Mouse (Mus musculus): ENCODE results near the gene Asap2. TPM values are rescaled to one million over a fixed set of nuclear protein-coding genes. Genes with fewer than 3 reads are reported as not detected.

Asap2 gene
- polyA plus RNA-seq, 1 experiment from 2014 or later: 18.9 TPM

- Histone ChIP-seq H3K9ac (ENCODE audit: low read length) (no peak overlapping the region), H3K4me1 (replicated peaks; ENCODE audit: control insufficient read depth, insufficient read depth, low read length) (no peaks in the 10 kb centered on the region), H3K9me3 (ENCODE audit: control insufficient read depth, low read length) (no peaks in the 10 kb centered on the region), H3K36me3 (ENCODE audit: control insufficient read depth, insufficient read depth, low read length) (no peaks in the 10 kb centered on the region), H3K27ac (ENCODE audit: low read depth, low read length) (no peak overlapping the region), H3K4me2 (ENCODE audit: low read depth, low read length, severe bottlenecking) (no peak overlapping the region), H3K27me3 (ENCODE audit: control insufficient read depth, insufficient read depth, low read length) (no peaks in the 10 kb centered on the region), H3K4me3 (ENCODE audit: low read depth, low read length) (no peak overlapping the region)
- WGBS: 90% methylated on average over 4 of the region's 4 CpGs
- ATAC-seq (replicated peaks; ENCODE audit: low FRiP score) (no peak), DNase-seq (ENCODE audit: low spot score) (no peak)
Observed at GRCm38 (mm10) chr12:21182786-21183185, 192.5 kb downstream of the Asap2 start.

- H3K36me3 ChIP-seq (ENCODE audit: control insufficient read depth, insufficient read depth, low read length): no peaks in the 10 kb centered on the region
- H3K27me3 ChIP-seq (ENCODE audit: control insufficient read depth, insufficient read depth, low read length): no peaks in the 10 kb centered on the region
- H3K4me1 ChIP-seq (replicated peaks; ENCODE audit: control insufficient read depth, insufficient read depth, low read length): no peaks in the 10 kb centered on the region
- no peak overlapping the region for H3K27ac ChIP-seq (ENCODE audit: low read depth, low read length)
- H3K9ac ChIP-seq (ENCODE audit: low read length): no peak overlapping the region
- H3K9me3 ChIP-seq (ENCODE audit: control insufficient read depth, low read length): no peaks in the 10 kb centered on the region
- H3K4me2 ChIP-seq (ENCODE audit: low read depth, low read length, severe bottlenecking): no peak overlapping the region
- no peak for DNase-seq (ENCODE audit: low spot score)
- no peak for ATAC-seq (replicated peaks; ENCODE audit: low FRiP score)
- no peak overlapping the region for H3K4me3 ChIP-seq (ENCODE audit: low read depth, low read length)
- WGBS: 56% methylated on average over 6 of the region's 6 CpGs
Observed at GRCm38 (mm10) chr12:21183321-21183720, 193.1 kb downstream of the Asap2 start.

- H3K27me3 ChIP-seq (ENCODE audit: control insufficient read depth, insufficient read depth, low read length): no peaks in the 10 kb centered on the region
- no peak overlapping the region for H3K27ac ChIP-seq (ENCODE audit: low read depth, low read length)
- no peaks in the 10 kb centered on the region for H3K9me3 ChIP-seq (ENCODE audit: control insufficient read depth, low read length)
- no peak overlapping the region for H3K9ac ChIP-seq (ENCODE audit: low read length)
- no peaks in the 10 kb centered on the region for H3K4me1 ChIP-seq (replicated peaks; ENCODE audit: control insufficient read depth, insufficient read depth, low read length)
- no peak overlapping the region for H3K4me3 ChIP-seq (ENCODE audit: low read depth, low read length)
- WGBS: 100% methylated on average over 1 of the region's 1 CpGs
- DNase-seq (ENCODE audit: low spot score) (no peak), ATAC-seq (replicated peaks; ENCODE audit: low FRiP score) (no peak)
- no peaks in the 10 kb centered on the region for H3K36me3 ChIP-seq (ENCODE audit: control insufficient read depth, insufficient read depth, low read length)
- no peak overlapping the region for H3K4me2 ChIP-seq (ENCODE audit: low read depth, low read length, severe bottlenecking)
Observed at GRCm38 (mm10) chr12:21186145-21186544, 195.9 kb downstream of the Asap2 start.

- no peak for ATAC-seq (replicated peaks; ENCODE audit: low FRiP score)
Observed at GRCm38 (mm10) chr12:21188880-21189279, 198.6 kb downstream of the Asap2 start.

GRCm38 (mm10) chr12:21191546-21191945, 201.3 kb downstream of the Asap2 start:
- ATAC-seq (replicated peaks; ENCODE audit: low FRiP score) (no peak), DNase-seq (ENCODE audit: low spot score) (no peak)
- Histone ChIP-seq H3K9ac (ENCODE audit: low read length) (no peak overlapping the region), H3K4me1 (replicated peaks; ENCODE audit: control insufficient read depth, insufficient read depth, low read length) (no peaks in the 10 kb centered on the region), H3K27me3 (ENCODE audit: control insufficient read depth, insufficient read depth, low read length) (no peaks in the 10 kb centered on the region), H3K9me3 (ENCODE audit: control insufficient read depth, low read length) (no peaks in the 10 kb centered on the region), H3K36me3 (ENCODE audit: control insufficient read depth, insufficient read depth, low read length) (no peaks in the 10 kb centered on the region), H3K4me2 (ENCODE audit: low read depth, low read length, severe bottlenecking) (no peak overlapping the region), H3K4me3 (ENCODE audit: low read depth, low read length) (no peak overlapping the region), H3K27ac (ENCODE audit: low read depth, low read length) (no peak overlapping the region)
- 86% methylated on average over 2 of the region's 2 CpGs for whole genome bisulfite sequencing

More at GRCm38 (mm10) chr12:21188880-21189279, 198.6 kb downstream of the Asap2 start:
- no peaks in the 10 kb centered on the region for H3K27me3 ChIP-seq (ENCODE audit: control insufficient read depth, insufficient read depth, low read length)
- no peak overlapping the region for H3K9ac ChIP-seq (ENCODE audit: low read length)
- no peaks in the 10 kb centered on the region for H3K4me1 ChIP-seq (replicated peaks; ENCODE audit: control insufficient read depth, insufficient read depth, low read length)
- no peaks in the 10 kb centered on the region for H3K36me3 ChIP-seq (ENCODE audit: control insufficient read depth, insufficient read depth, low read length)
- H3K4me3 ChIP-seq (ENCODE audit: low read depth, low read length): no peak overlapping the region
- no peak overlapping the region for H3K27ac ChIP-seq (ENCODE audit: low read depth, low read length)
- no peak overlapping the region for H3K4me2 ChIP-seq (ENCODE audit: low read depth, low read length, severe bottlenecking)
- no peak for DNase-seq (ENCODE audit: low spot score)
- WGBS: 75% methylated on average over 4 of the region's 4 CpGs
- no peaks in the 10 kb centered on the region for H3K9me3 ChIP-seq (ENCODE audit: control insufficient read depth, low read length)

GRCm38 (mm10) chr12:21195497-21195896, 205.2 kb downstream of the Asap2 start:
- Histone ChIP-seq H3K4me3 (ENCODE audit: low read depth, low read length) (no peak overlapping the region), H3K27me3 (ENCODE audit: control insufficient read depth, insufficient read depth, low read length) (no peaks in the 10 kb centered on the region), H3K9ac (ENCODE audit: low read length) (no peak overlapping the region), H3K27ac (ENCODE audit: low read depth, low read length) (no peak overlapping the region), H3K9me3 (ENCODE audit: control insufficient read depth, low read length) (no peaks in the 10 kb centered on the region), H3K4me2 (ENCODE audit: low read depth, low read length, severe bottlenecking) (no peak overlapping the region), H3K4me1 (replicated peaks; ENCODE audit: control insufficient read depth, insufficient read depth, low read length) (no peaks in the 10 kb centered on the region), H3K36me3 (ENCODE audit: control insufficient read depth, insufficient read depth, low read length) (no peaks in the 10 kb centered on the region; the same call in 1 of the 2 replicates)
- DNase-seq (ENCODE audit: low spot score) (no peak), ATAC-seq (replicated peaks; ENCODE audit: low FRiP score) (no peak)
- WGBS: 95% methylated on average over 3 of the region's 3 CpGs

- Histone ChIP-seq H3K9ac (ENCODE audit: low read length) (no peak overlapping the region), H3K27me3 (ENCODE audit: control insufficient read depth, insufficient read depth, low read length) (no peaks in the 10 kb centered on the region), H3K9me3 (ENCODE audit: control insufficient read depth, low read length) (no peaks in the 10 kb centered on the region), H3K36me3 (ENCODE audit: control insufficient read depth, insufficient read depth, low read length) (no peaks in the 10 kb centered on the region; the same call in 1 of the 2 replicates), H3K27ac (ENCODE audit: low read depth, low read length) (no peak overlapping the region), H3K4me1 (replicated peaks; ENCODE audit: control insufficient read depth, insufficient read depth, low read length) (no peaks in the 10 kb centered on the region), H3K4me2 (ENCODE audit: low read depth, low read length, severe bottlenecking) (no peak overlapping the region), H3K4me3 (ENCODE audit: low read depth, low read length) (no peak overlapping the region)
- DNase-seq (ENCODE audit: low spot score) (no peak), ATAC-seq (replicated peaks; ENCODE audit: low FRiP score) (no peak)
- WGBS: 97% methylated on average over 4 of the region's 4 CpGs
Observed at GRCm38 (mm10) chr12:21196420-21196819, 206.2 kb downstream of the Asap2 start.

GRCm38 (mm10) chr12:21200613-21201012, 210.4 kb downstream of the Asap2 start:
- ATAC-seq (replicated peaks; ENCODE audit: low FRiP score) (no peak), DNase-seq (ENCODE audit: low spot score) (no peak)
- no peak overlapping the region for H3K4me3 ChIP-seq (ENCODE audit: low read depth, low read length)
- H3K27ac ChIP-seq (ENCODE audit: low read depth, low read length): no peak overlapping the region
- H3K9ac ChIP-seq (ENCODE audit: low read length): no peak overlapping the region
- WGBS: 95% methylated on average over 8 of the region's 8 CpGs
- no peaks in the 10 kb centered on the region; the same call in 1 of the 2 replicates for H3K36me3 ChIP-seq (ENCODE audit: control insufficient read depth, insufficient read depth, low read length)
- H3K27me3 ChIP-seq (ENCODE audit: control insufficient read depth, insufficient read depth, low read length): no peaks in the 10 kb centered on the region
- peaks cover 12% of the 10 kb centered on the region; the same call in 1 of the 2 replicates for H3K4me1 ChIP-seq (replicated peaks; ENCODE audit: control insufficient read depth, insufficient read depth, low read length)
- H3K9me3 ChIP-seq (ENCODE audit: control insufficient read depth, low read length): no peaks in the 10 kb centered on the region
- no peak overlapping the region for H3K4me2 ChIP-seq (ENCODE audit: low read depth, low read length, severe bottlenecking)

- H3K27ac ChIP-seq (ENCODE audit: low read depth, low read length): no peak overlapping the region
- H3K4me1 ChIP-seq (replicated peaks; ENCODE audit: control insufficient read depth, insufficient read depth, low read length): peaks cover 12% of the 10 kb centered on the region; the same call in 1 of the 2 replicates
- no peak for ATAC-seq (replicated peaks; ENCODE audit: low FRiP score)
- peaks cover 2% of the 10 kb centered on the region; the same call in 1 of the 2 replicates for H3K36me3 ChIP-seq (ENCODE audit: control insufficient read depth, insufficient read depth, low read length)
- no peak overlapping the region for H3K4me2 ChIP-seq (ENCODE audit: low read depth, low read length, severe bottlenecking)
- H3K4me3 ChIP-seq (ENCODE audit: low read depth, low read length): no peak overlapping the region
- no peaks in the 10 kb centered on the region for H3K9me3 ChIP-seq (ENCODE audit: control insufficient read depth, low read length)
- no peak for DNase-seq (ENCODE audit: low spot score)
- 86% methylated on average over 10 of the region's 10 CpGs for WGBS
- H3K9ac ChIP-seq (ENCODE audit: low read length): no peak overlapping the region
- H3K27me3 ChIP-seq (ENCODE audit: control insufficient read depth, insufficient read depth, low read length): no peaks in the 10 kb centered on the region
Observed at GRCm38 (mm10) chr12:21201485-21202269, 211.4 kb downstream of the Asap2 start.
